20 mouse cellular contexts compared by ENCODE assay signal in the genomic region with DNA sequence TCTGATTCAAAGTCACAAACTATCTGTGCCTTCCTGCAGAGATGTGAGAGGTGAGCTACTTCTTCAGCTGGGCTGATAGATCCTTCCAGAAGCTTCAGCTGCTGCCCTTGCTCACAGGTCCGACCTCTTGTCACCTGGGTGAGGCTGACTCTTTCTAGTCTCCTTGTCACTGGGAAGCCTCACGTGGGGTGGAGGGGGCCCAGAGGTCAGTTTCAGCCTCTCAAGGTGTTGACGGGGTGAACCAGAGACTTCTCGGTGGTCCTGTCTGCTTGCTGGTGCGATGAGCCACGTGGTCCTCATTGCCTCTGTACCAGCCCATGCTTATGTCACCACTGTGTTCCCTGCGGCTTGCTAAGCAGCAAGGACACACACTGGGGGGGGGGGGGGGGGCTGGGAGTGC.
DNase-seq lines count a peak whose midpoint lies in the region; ATAC-seq lines count a peak whose summit lies in the region.
"Had no signal": no experiment of that assay in that cellular context is flagged by ENCODE, and none has a peak within 500 bp of the region (broad histone marks: within the 10 kb centered on the region; RNA-seq: fewer than 3 reads in every experiment).

No protein-coding gene starts in this region.

- no peak overlapping the region for H3K4me3 ChIP-seq in hindbrain, embryonic 10.5 days
- no peak overlapping the region for H3K4me3 ChIP-seq in hindbrain, embryonic 14.5 days (replicated peaks; ENCODE audit: low read length)
- no peak overlapping the region for H3K4me3 ChIP-seq in limb, embryonic 10.5 days
- H3K4me3 ChIP-seq: embryonic facial prominence, embryonic 15.5 days; erythroblast, embryonic 14.5 days; forebrain, embryonic 10.5 days; gastrocnemius, adult 2 months; hindbrain, embryonic 13.5 days had no signal

- DNase-seq in cerebellum, postnatal 25 days: peak; percentile 44 to 55
- DNase-seq in cerebellum, postnatal 4 days (ENCODE audit: low spot score in 2 of 2): no peak
- peak; percentile 1 for DNase-seq in hindbrain, embryonic 10.5 days (ENCODE audit: low spot score)
- no peak for DNase-seq in hindbrain, embryonic 14.5 days (ENCODE audit: low spot score)
- DNase-seq in testis, postnatal 14 days (ENCODE audit: low spot score): peak; percentile 2
- DNase-seq in testis, postnatal 10 days (ENCODE audit: low spot score): no peak
- peak; percentile 18 for DNase-seq in limb, embryonic 10.5 days (ENCODE audit: low spot score)
- DNase-seq: adrenal gland, postnatal 14 days; gastrocnemius, adult 2 months; gastrocnemius, postnatal 25 days; heart, postnatal 36 days had no signal

- peaks cover 2% of the 10 kb centered on the region; the same call in 1 of the 2 replicates for H3K4me1 ChIP-seq in hindbrain, embryonic 10.5 days (replicated peaks)
- no peaks in the 10 kb centered on the region for H3K4me1 ChIP-seq in hindbrain, embryonic 14.5 days (replicated peaks; ENCODE audit: control insufficient read depth, insufficient read depth, low read length)
- peaks cover 4% of the 10 kb centered on the region for H3K4me1 ChIP-seq in limb, embryonic 10.5 days

- no peaks in the 10 kb centered on the region for H3K9me3 ChIP-seq in hindbrain, embryonic 10.5 days
- no peaks in the 10 kb centered on the region for H3K9me3 ChIP-seq in hindbrain, embryonic 14.5 days (ENCODE audit: control insufficient read depth, low read length)
- H3K9me3 ChIP-seq in limb, embryonic 10.5 days (replicated peaks): no peaks in the 10 kb centered on the region
- H3K9me3 ChIP-seq: embryonic facial prominence, embryonic 15.5 days; forebrain, embryonic 10.5 days; hindbrain, embryonic 13.5 days had no signal

- ATAC-seq in hindbrain, embryonic 14.5 days (ENCODE audit: low FRiP score): no peak
- ATAC-seq: activated CD4-positive, CD25-positive, alpha-beta regulatory T cell, adult 4 months; forebrain, embryonic 14.5 days; intestine, embryonic 16.5 days; Patski had no signal

- 73% methylated on average over 7 of the region's 7 CpGs for WGBS in hindbrain, embryonic 10.5 days
- 78% methylated on average over 7 of the region's 7 CpGs for WGBS in hindbrain, embryonic 14.5 days
- WGBS in limb, embryonic 10.5 days: 64% methylated on average over 7 of the region's 7 CpGs

- no peaks in the 10 kb centered on the region for H3K36me3 ChIP-seq in hindbrain, embryonic 10.5 days
- no peaks in the 10 kb centered on the region for H3K36me3 ChIP-seq in hindbrain, embryonic 14.5 days (replicated peaks; ENCODE audit: control insufficient read depth, insufficient read depth)
- H3K36me3 ChIP-seq in limb, embryonic 10.5 days: no peaks in the 10 kb centered on the region
- H3K36me3 ChIP-seq: embryonic facial prominence, embryonic 15.5 days; forebrain, embryonic 10.5 days; hindbrain, embryonic 13.5 days had no signal

- no peaks in the 10 kb centered on the region for H3K27me3 ChIP-seq in hindbrain, embryonic 10.5 days (ENCODE audit: insufficient read depth, poor library complexity, severe bottlenecking)
- no peaks in the 10 kb centered on the region for H3K27me3 ChIP-seq in hindbrain, embryonic 14.5 days (ENCODE audit: control insufficient read depth, insufficient read depth, low read length)
- H3K27me3 ChIP-seq in limb, embryonic 10.5 days (ENCODE audit: low read depth, poor library complexity, severe bottlenecking): no peaks in the 10 kb centered on the region
- H3K27me3 ChIP-seq: CH12.LX; embryonic facial prominence, embryonic 15.5 days; Patski had no signal

- no peak overlapping the region for H3K9ac ChIP-seq in hindbrain, embryonic 14.5 days
- H3K9ac ChIP-seq: embryonic facial prominence, embryonic 15.5 days; hindbrain, embryonic 13.5 days had no signal

- no peak overlapping the region for H3K27ac ChIP-seq in hindbrain, embryonic 10.5 days
- no peak overlapping the region for H3K27ac ChIP-seq in hindbrain, embryonic 14.5 days
- no peak overlapping the region for H3K27ac ChIP-seq in limb, embryonic 10.5 days
- H3K27ac ChIP-seq: embryonic facial prominence, embryonic 15.5 days; forebrain, embryonic 10.5 days; gastrocnemius, adult 2 months; hindbrain, embryonic 13.5 days had no signal

- no peak overlapping the region for H3K4me2 ChIP-seq in hindbrain, embryonic 14.5 days (replicated peaks)
- H3K4me2 ChIP-seq: embryonic facial prominence, embryonic 15.5 days; hindbrain, embryonic 13.5 days had no signal

Comparison
In these comparisons a context has a peak if more than half of its experiments do, and no peak if none do; other contexts are left out.
1. DNase-seq: peak in cerebellum, postnatal 25 days (2 of 2), hindbrain, embryonic 10.5 days (single experiment), testis, postnatal 14 days (single experiment) and limb, embryonic 10.5 days (single experiment); none in cerebellum, postnatal 4 days (0 of 2), hindbrain, embryonic 14.5 days (single experiment) and testis, postnatal 10 days (single experiment).